Mouse (Mus musculus): ENCODE measurements around the gene Tmod2. TPM values are rescaled to one million over a fixed set of nuclear protein-coding genes. Genes with fewer than 3 reads are reported as not detected.

Tmod2 gene
- polyA plus RNA-seq, 1 experiment from 2014 or later = 11.9 TPM

DNA sequence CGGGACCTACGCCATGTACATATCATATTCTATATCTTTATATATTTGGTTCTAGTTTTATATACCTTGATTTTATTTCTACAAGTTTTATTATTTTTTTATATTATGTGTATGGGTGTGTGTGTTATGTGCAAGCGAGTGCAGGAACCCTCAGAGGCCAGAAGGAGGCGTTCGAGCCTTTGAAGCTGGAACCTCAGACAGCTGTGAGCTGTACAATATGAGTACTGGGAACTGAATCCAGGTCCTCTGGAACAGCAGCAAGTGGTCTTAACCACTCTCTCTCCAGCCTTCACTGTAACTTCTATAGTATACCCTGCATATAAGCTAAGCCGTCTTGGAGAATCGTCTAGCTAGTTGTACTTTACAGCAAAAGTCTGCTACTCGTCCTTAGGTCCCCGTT, 83.0 kb downstream of the Tmod2 start:
- H3K9me3 ChIP-seq (ENCODE audit: control insufficient read depth, low read length) = no peaks in the 10 kb centered on the region
- WGBS = 93% methylated on average over 9 of the region's 9 CpGs
- no peaks in the 10 kb centered on the region for H3K27me3 ChIP-seq (ENCODE audit: control insufficient read depth, insufficient read depth, low read length)
- H3K4me2 ChIP-seq (replicated peaks; ENCODE audit: low read depth) = no peak overlapping the region
- H3K9ac ChIP-seq (ENCODE audit: low read length) = no peak overlapping the region
- H3K36me3 ChIP-seq (ENCODE audit: control insufficient read depth, insufficient read depth, low read length) = peaks cover 3% of the 10 kb centered on the region; the same call in 1 of the 2 replicates
- DNase-seq (ENCODE audit: low spot score) (no peak), ATAC-seq (ENCODE audit: low FRiP score, low TSS enrichment) (no peak)
- no peak overlapping the region for H3K4me3 ChIP-seq (ENCODE audit: low read depth, low read length)
- no peaks in the 10 kb centered on the region for H3K4me1 ChIP-seq (replicated peaks; ENCODE audit: control insufficient read depth, insufficient read depth)
- H3K27ac ChIP-seq (replicated peaks) = no peak overlapping the region
- TF ChIP-seq CTCF (IDR thresholded peaks at IDR 0.05; ENCODE audit: low read depth) = peak; percentile 27; the same call in 1 of the 2 replicates
- TF ChIP-seq EP300 (optimal IDR thresholded peaks at IDR 0.05) = no peak

DNA sequence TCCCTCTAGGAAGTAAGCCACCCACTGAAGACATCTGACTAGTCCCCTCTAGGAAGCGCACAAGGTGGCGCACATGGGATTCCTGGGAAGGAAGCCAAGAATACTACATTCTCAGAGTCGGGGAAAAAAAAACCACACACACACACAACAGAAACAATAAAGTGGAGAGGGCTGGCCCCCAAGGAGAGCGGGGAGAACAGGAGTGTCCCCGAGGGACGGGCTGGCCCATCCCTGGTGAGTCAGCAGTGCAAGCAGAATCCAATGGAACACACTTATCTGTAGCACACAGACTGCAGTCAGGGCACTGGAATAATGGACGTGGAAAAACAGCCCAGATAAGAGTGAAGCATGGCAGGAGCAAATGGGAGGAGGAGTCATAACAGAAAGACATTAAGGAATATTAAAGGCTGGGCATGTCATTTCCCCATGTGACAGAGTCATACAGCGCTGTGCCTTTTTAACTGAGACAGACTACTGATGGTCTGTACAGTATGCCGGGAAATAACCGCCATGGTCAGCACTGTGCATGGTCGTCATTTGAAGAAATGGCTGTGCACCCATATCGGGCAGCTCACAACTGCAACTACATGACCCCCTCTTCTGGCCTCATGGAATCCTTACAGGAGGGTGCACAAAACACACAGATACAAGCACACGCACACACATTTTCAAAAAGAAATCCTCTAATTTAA, 83.6 kb downstream of the Tmod2 start:
- no peaks in the 10 kb centered on the region for H3K9me3 ChIP-seq (ENCODE audit: control insufficient read depth, low read length)

GRCm38 (mm10) chr9:75523646-75524045, 87.5 kb downstream of the Tmod2 start:
- TF ChIP-seq CTCF (IDR thresholded peaks at IDR 0.05; ENCODE audit: low read depth) = no peak
- TF ChIP-seq EP300 (optimal IDR thresholded peaks at IDR 0.05) = no peak
- no peak overlapping the region for H3K4me3 ChIP-seq (ENCODE audit: low read depth, low read length)
- no peak overlapping the region for H3K9ac ChIP-seq (ENCODE audit: low read length)
- no peaks in the 10 kb centered on the region for H3K9me3 ChIP-seq (ENCODE audit: control insufficient read depth, low read length)
- no peaks in the 10 kb centered on the region for H3K36me3 ChIP-seq (ENCODE audit: control insufficient read depth, insufficient read depth, low read length)
- no peaks in the 10 kb centered on the region for H3K27me3 ChIP-seq (ENCODE audit: control insufficient read depth, insufficient read depth, low read length)
- H3K4me1 ChIP-seq (replicated peaks; ENCODE audit: control insufficient read depth, insufficient read depth) = no peaks in the 10 kb centered on the region
- H3K27ac ChIP-seq (replicated peaks) = no peak overlapping the region
- no peak overlapping the region for H3K4me2 ChIP-seq (replicated peaks; ENCODE audit: low read depth)
- WGBS = 47% methylated on average over 6 of the region's 6 CpGs
- no peak for DNase-seq (ENCODE audit: low spot score)
- ATAC-seq (ENCODE audit: low FRiP score, low TSS enrichment) = peak; percentile 58; the same call in 1 of the 2 replicates

More for the DNA sequence above, 83.6 kb downstream of the Tmod2 start:
- H3K27ac ChIP-seq (replicated peaks) = no peak overlapping the region; the same call in 1 of the 2 replicates
- 55% methylated on average over 13 of the region's 13 CpGs for WGBS
- H3K4me2 ChIP-seq (replicated peaks; ENCODE audit: low read depth) = no peak overlapping the region
- ATAC-seq (ENCODE audit: low FRiP score, low TSS enrichment) = peak; percentile 97
- H3K9ac ChIP-seq (ENCODE audit: low read length) = no peak overlapping the region
- TF ChIP-seq EP300 (optimal IDR thresholded peaks at IDR 0.05) = no peak
- TF ChIP-seq CTCF (IDR thresholded peaks at IDR 0.05; ENCODE audit: low read depth) = peak; percentile 34; the same call in 1 of the 2 replicates
- H3K4me3 ChIP-seq (ENCODE audit: low read depth, low read length) = no peak overlapping the region
- DNase-seq (ENCODE audit: low spot score) = peak; percentile 81
- H3K27me3 ChIP-seq (ENCODE audit: control insufficient read depth, insufficient read depth, low read length) = no peaks in the 10 kb centered on the region
- no peaks in the 10 kb centered on the region for H3K4me1 ChIP-seq (replicated peaks; ENCODE audit: control insufficient read depth, insufficient read depth)
- H3K36me3 ChIP-seq (ENCODE audit: control insufficient read depth, insufficient read depth, low read length) = peaks cover 3% of the 10 kb centered on the region; the same call in 1 of the 2 replicates

- WGBS = 55% methylated on average over 2 of the region's 2 CpGs
- H3K4me1 ChIP-seq (replicated peaks; ENCODE audit: control insufficient read depth, insufficient read depth) = no peaks in the 10 kb centered on the region
- no peaks in the 10 kb centered on the region for H3K36me3 ChIP-seq (ENCODE audit: control insufficient read depth, insufficient read depth, low read length)
- ATAC-seq (ENCODE audit: low FRiP score, low TSS enrichment) = peak; percentile 72
- no peaks in the 10 kb centered on the region for H3K9me3 ChIP-seq (ENCODE audit: control insufficient read depth, low read length)
- 0 out of 2 replicates have a peak overlapping the region, but pooled peaks have one; percentile 58 for H3K27ac ChIP-seq (replicated peaks)
- TF ChIP-seq CTCF (IDR thresholded peaks at IDR 0.05; ENCODE audit: low read depth) = 0 out of 2 replicates have a peak, but pooled peaks have one; percentile 35
- TF ChIP-seq EP300 (optimal IDR thresholded peaks at IDR 0.05) = no peak
- H3K27me3 ChIP-seq (ENCODE audit: control insufficient read depth, insufficient read depth, low read length) = no peaks in the 10 kb centered on the region
- no peak overlapping the region for H3K4me2 ChIP-seq (replicated peaks; ENCODE audit: low read depth)
- DNase-seq (ENCODE audit: low spot score) = no peak
- H3K9ac ChIP-seq (ENCODE audit: low read length) = no peak overlapping the region
- H3K4me3 ChIP-seq (ENCODE audit: low read depth, low read length) = no peak overlapping the region
Measured at GRCm38 (mm10) chr9:75522217-75522616, 88.9 kb downstream of the Tmod2 start.

DNA sequence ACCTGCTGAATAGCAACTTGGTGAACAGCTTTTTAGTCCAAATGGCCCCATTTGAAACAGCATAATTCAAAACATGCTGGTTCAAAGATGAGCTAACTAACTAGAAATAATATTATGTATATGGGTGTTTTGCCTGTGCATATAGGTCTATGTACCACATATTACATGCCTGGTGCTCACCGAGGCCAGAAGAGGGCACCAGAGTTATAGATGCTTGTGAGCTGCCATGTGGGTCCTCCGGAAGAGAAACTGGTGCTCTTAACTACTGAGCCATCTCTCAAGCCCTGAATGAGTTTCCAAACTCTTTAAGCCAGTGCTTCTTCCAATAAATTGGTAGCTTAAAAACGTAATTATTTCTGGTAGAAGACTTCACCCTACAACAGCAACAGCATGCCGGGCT, 89.3 kb downstream of the Tmod2 start:
- ATAC-seq (ENCODE audit: low FRiP score, low TSS enrichment) = peak; percentile 81; the same call in 1 of the 2 replicates
- 55% methylated on average over 4 of the region's 4 CpGs for WGBS
- DNase-seq (ENCODE audit: low spot score) = peak; percentile 63
- H3K27ac ChIP-seq (replicated peaks) = no peak overlapping the region
- H3K36me3 ChIP-seq (ENCODE audit: control insufficient read depth, insufficient read depth, low read length) = no peaks in the 10 kb centered on the region
- H3K4me1 ChIP-seq (replicated peaks; ENCODE audit: control insufficient read depth, insufficient read depth) = no peaks in the 10 kb centered on the region
- H3K4me3 ChIP-seq (ENCODE audit: low read depth, low read length) = no peak overlapping the region
- no peaks in the 10 kb centered on the region for H3K9me3 ChIP-seq (ENCODE audit: control insufficient read depth, low read length)
- H3K4me2 ChIP-seq (replicated peaks; ENCODE audit: low read depth) = no peak overlapping the region
- no peak for TF ChIP-seq EP300 (optimal IDR thresholded peaks at IDR 0.05)
- TF ChIP-seq CTCF (IDR thresholded peaks at IDR 0.05; ENCODE audit: low read depth) = peak; percentile 83
- H3K9ac ChIP-seq (ENCODE audit: low read length) = no peak overlapping the region
- H3K27me3 ChIP-seq (ENCODE audit: control insufficient read depth, insufficient read depth, low read length) = no peaks in the 10 kb centered on the region

GRCm38 (mm10) chr9:75520940-75521339, 90.2 kb downstream of the Tmod2 start:
- Histone ChIP-seq H3K27ac (replicated peaks) (no peak overlapping the region), H3K9me3 (ENCODE audit: control insufficient read depth, low read length) (no peaks in the 10 kb centered on the region), H3K9ac (ENCODE audit: low read length) (no peak overlapping the region), H3K4me1 (replicated peaks; ENCODE audit: control insufficient read depth, insufficient read depth) (no peaks in the 10 kb centered on the region), H3K4me3 (ENCODE audit: low read depth, low read length) (no peak overlapping the region), H3K4me2 (replicated peaks; ENCODE audit: low read depth) (no peak overlapping the region), H3K27me3 (ENCODE audit: control insufficient read depth, insufficient read depth, low read length) (no peaks in the 10 kb centered on the region), H3K36me3 (ENCODE audit: control insufficient read depth, insufficient read depth, low read length) (no peaks in the 10 kb centered on the region)
- no peak for TF ChIP-seq CTCF (IDR thresholded peaks at IDR 0.05; ENCODE audit: low read depth)
- no peak for TF ChIP-seq EP300 (optimal IDR thresholded peaks at IDR 0.05)
- ATAC-seq (ENCODE audit: low FRiP score, low TSS enrichment) (no peak), DNase-seq (ENCODE audit: low spot score) (no peak)
- 97% methylated on average over 8 of the region's 8 CpGs for WGBS

Data from stomach, postnatal 0 days (tissue).